Mouse (Mus musculus): ENCODE measurements around the gene Iqgap3.

Gene Iqgap3

GRCm38 (mm10) chr3:88150061-88150998, 68.6 kb downstream of the Iqgap3 start:
- no peak for DNase-seq (ENCODE audit: low spot score)

- DNase-seq (ENCODE audit: low spot score) = no peak
Measured at GRCm38 (mm10) chr3:88150999-88151364, 69.2 kb downstream of the Iqgap3 start.

- DNase-seq (ENCODE audit: low spot score) = no peak
Measured at GRCm38 (mm10) chr3:88152056-88152455, 70.3 kb downstream of the Iqgap3 start.

- no peak for DNase-seq (ENCODE audit: low spot score)
Measured at GRCm38 (mm10) chr3:88153290-88154011, 71.7 kb downstream of the Iqgap3 start.

- DNase-seq (ENCODE audit: low spot score) = no peak
Measured at GRCm38 (mm10) chr3:88154236-88154635, 72.5 kb downstream of the Iqgap3 start.

GRCm38 (mm10) chr3:88156817-88157216, 75.0 kb downstream of the Iqgap3 start:
- no peak for DNase-seq (ENCODE audit: low spot score)

- no peak for DNase-seq (ENCODE audit: low spot score)
Measured at GRCm38 (mm10) chr3:88157771-88158597, 76.2 kb downstream of the Iqgap3 start.

GRCm38 (mm10) chr3:88158991-88159390, 77.2 kb downstream of the Iqgap3 start:
- DNase-seq (ENCODE audit: low spot score) = no peak

GRCm38 (mm10) chr3:88160856-88161255, 79.1 kb downstream of the Iqgap3 start:
- DNase-seq (ENCODE audit: low spot score) = no peak

GRCm38 (mm10) chr3:88162259-88162658, 80.5 kb downstream of the Iqgap3 start:
- no peak for DNase-seq (ENCODE audit: low spot score)

GRCm38 (mm10) chr3:88162811-88163210, 81.0 kb downstream of the Iqgap3 start:
- no peak for DNase-seq (ENCODE audit: low spot score)

GRCm38 (mm10) chr3:88163847-88164246, 82.1 kb downstream of the Iqgap3 start:
- no peak for DNase-seq (ENCODE audit: low spot score)

- no peak for DNase-seq (ENCODE audit: low spot score)
Measured at GRCm38 (mm10) chr3:88164263-88164662, 82.5 kb downstream of the Iqgap3 start.

- DNase-seq (ENCODE audit: low spot score) = no peak
Measured at GRCm38 (mm10) chr3:88166056-88166455, 84.3 kb downstream of the Iqgap3 start.

GRCm38 (mm10) chr3:88170361-88170760, 88.6 kb downstream of the Iqgap3 start:
- no peak for DNase-seq (ENCODE audit: low spot score)

Measured in ovary, adult 18-20 months (tissue).